Mouse (Mus musculus): Measurements from ENCODE around the gene Pi4ka. TPM values are rescaled to one million over a fixed set of nuclear protein-coding genes. Genes with fewer than 3 reads are reported as not detected.

Pi4ka gene
- total RNA-seq, 2 experiments from 2014 or later, result 285 to 292 TPM

GRCm38 (mm10) chr16:17276164-17277151, 129.7 kb downstream of the Pi4ka start:
- DNase-seq (ENCODE audit: low spot score in 2 of 2), result peak; percentile 87 to 94

GRCm38 (mm10) chr16:17275721-17276120, 130.4 kb downstream of the Pi4ka start, which contains the start of gene Tmem191c:
Tmem191c (plus strand) TSS chr16:17276077.
- no peak for DNase-seq (ENCODE audit: low spot score in 2 of 2)

GRCm38 (mm10) chr16:17271856-17272255, 134.3 kb downstream of the Pi4ka start:
- no peak for DNase-seq (ENCODE audit: low spot score in 2 of 2)

- DNase-seq (ENCODE audit: low spot score in 2 of 2), result peak in 1 of 2 experiments; percentile 63
These were observed 135.0 kb downstream of the Pi4ka start for GRCm38 (mm10) chr16:17271124-17271523.

- DNase-seq (ENCODE audit: low spot score in 2 of 2), result no peak
These were observed 136.2 kb downstream of the Pi4ka start for GRCm38 (mm10) chr16:17269872-17270271.

- DNase-seq (ENCODE audit: low spot score in 2 of 2), result no peak
These were observed 138.2 kb downstream of the Pi4ka start for GRCm38 (mm10) chr16:17267937-17268336.

- DNase-seq (ENCODE audit: low spot score in 2 of 2), result no peak
These were observed 140.0 kb downstream of the Pi4ka start for GRCm38 (mm10) chr16:17266113-17266512.

GRCm38 (mm10) chr16:17261341-17261740, 144.8 kb downstream of the Pi4ka start:
- no peak for DNase-seq (ENCODE audit: low spot score in 2 of 2)

- DNase-seq (ENCODE audit: low spot score in 2 of 2), result no peak
These were observed 147.2 kb downstream of the Pi4ka start for GRCm38 (mm10) chr16:17258917-17259316.

- DNase-seq (ENCODE audit: low spot score in 2 of 2), result no peak
These were observed 148.7 kb downstream of the Pi4ka start for GRCm38 (mm10) chr16:17257359-17257821.

- DNase-seq (ENCODE audit: low spot score in 2 of 2), result no peak
These were observed 150.8 kb downstream of the Pi4ka start for GRCm38 (mm10) chr16:17255270-17255669.

GRCm38 (mm10) chr16:17254005-17254597, 152.0 kb downstream of the Pi4ka start:
- no peak for DNase-seq (ENCODE audit: low spot score in 2 of 2)

GRCm38 (mm10) chr16:17252841-17253240, 153.3 kb downstream of the Pi4ka start:
- DNase-seq (ENCODE audit: low spot score in 2 of 2), result no peak

GRCm38 (mm10) chr16:17252086-17252726, 153.9 kb downstream of the Pi4ka start:
- no peak for DNase-seq (ENCODE audit: low spot score in 2 of 2)

GRCm38 (mm10) chr16:17251539-17251938, 154.6 kb downstream of the Pi4ka start:
- DNase-seq (ENCODE audit: low spot score in 2 of 2), result peak in 1 of 2 experiments; percentile 53

- DNase-seq (ENCODE audit: low spot score in 2 of 2), result no peak
These were observed 157.0 kb downstream of the Pi4ka start for GRCm38 (mm10) chr16:17249135-17249534.

GRCm38 (mm10) chr16:17247727-17248126, 158.4 kb downstream of the Pi4ka start:
- DNase-seq (ENCODE audit: low spot score in 2 of 2), result no peak

- no peak for DNase-seq (ENCODE audit: low spot score in 2 of 2)
These were observed 161.1 kb downstream of the Pi4ka start for GRCm38 (mm10) chr16:17244996-17245395.

- DNase-seq (ENCODE audit: low spot score in 2 of 2), result no peak
These were observed 162.4 kb downstream of the Pi4ka start for GRCm38 (mm10) chr16:17243731-17244130.

GRCm38 (mm10) chr16:17239409-17239808, 166.7 kb downstream of the Pi4ka start:
- DNase-seq (ENCODE audit: low spot score in 2 of 2), result no peak

- no peak for DNase-seq (ENCODE audit: low spot score in 2 of 2)
These were observed 168.5 kb downstream of the Pi4ka start for GRCm38 (mm10) chr16:17237634-17238033.

All from layer of hippocampus, adult 18-20 months (tissue).